Mouse (Mus musculus) small intestine, adult 2 months (tissue): ENCODE results near the gene Gm13275.
"Not testable (repeated sequence)": the region's sequence is repeated elsewhere in the genome, so short reads cannot be mapped to it uniquely, and the experiment has no call there.

Experiments used
- CTCF ChIP-seq: fragments of 200-500 bp; IDR thresholded peaks from 2 replicates; pipeline ENCODE4 v1.5.1; 2012; ENCODE audit warnings: low read depth, mild to moderate bottlenecking, control low read depth, inconsistent platforms, low read length, moderate library complexity, mixed read lengths; ENCODE audit not compliant: insufficient replicate concordance, insufficient read length; ENCODE audit errors: extremely low read depth
- POLR2A ChIP-seq: fragments of 200-500 bp; IDR thresholded peaks from 2 replicates; pipeline ENCODE4 v1.6.1; 2012; ENCODE audit warnings: low read depth, mild to moderate bottlenecking, control low read depth, inconsistent platforms, low read length, moderate library complexity

DNA sequence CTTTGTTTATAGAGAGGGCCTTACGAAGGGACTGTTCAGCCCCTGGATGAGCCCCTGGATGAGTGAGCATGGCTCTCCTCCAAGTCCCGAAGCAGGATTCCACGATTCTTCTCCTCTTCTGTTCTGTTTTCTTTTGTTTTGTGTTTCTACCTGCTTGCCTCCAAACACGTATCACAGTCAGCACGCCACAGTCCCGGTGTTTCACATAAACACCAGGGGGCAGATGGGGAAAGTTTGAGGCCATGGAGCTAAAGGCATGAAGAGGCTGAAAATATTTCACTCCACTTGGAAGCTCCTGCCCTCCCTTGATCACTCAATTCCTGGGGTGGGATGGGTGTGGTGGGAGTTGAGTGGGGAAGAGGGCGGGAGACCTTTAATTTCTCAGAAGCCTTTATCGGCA, 32.5 kb upstream of the Gm13275 start:
- TF ChIP-seq CTCF, POLR2A: not testable (repeated sequence)
